Mouse (Mus musculus): ENCODE measurements around the gene Gm49387.

DNA sequence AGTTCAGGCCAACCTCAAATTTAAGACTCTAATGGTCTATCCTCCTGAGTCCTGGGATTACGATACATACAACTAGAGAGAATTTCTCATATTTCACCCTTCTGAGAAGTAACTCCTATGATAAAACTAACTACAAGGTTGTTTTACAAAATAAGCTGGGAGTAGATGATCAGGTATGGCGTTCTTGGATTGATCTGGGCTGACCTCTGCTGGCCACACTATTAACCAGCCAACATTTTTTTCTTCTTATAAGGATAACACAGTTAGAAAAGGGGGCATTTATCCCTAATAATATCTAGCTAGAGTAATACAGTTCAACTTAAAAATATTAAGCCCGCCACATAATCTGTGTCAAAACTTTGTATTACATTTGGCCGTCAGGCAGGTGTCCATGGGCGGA, 35.8 kb downstream of the Gm49387 start:
- TF ChIP-seq CTCF (IDR thresholded peaks at IDR 0.05; ENCODE audit: borderline replicate concordance, extremely low read depth, insufficient read depth, insufficient read length) (no peak), POLR2A (IDR thresholded peaks at IDR 0.05; ENCODE audit: borderline replicate concordance, extremely low read depth, insufficient read depth, insufficient read length, poor library complexity, severe bottlenecking) (no peak)
